Mouse (Mus musculus): ENCODE data around the gene Ifi202b.
"Not testable (repeated sequence)": the region's sequence is repeated elsewhere in the genome, so short reads cannot be mapped to it uniquely, and the experiment has no call there.

Gene Ifi202b

GRCm38 (mm10) chr1:173982694-173983305 lies at the start of gene Ifi202b:
TSS of gene Ifi202b (minus strand) at chr1:173982744.
- not testable (repeated sequence) for DNase-seq (ENCODE audit: low spot score)

GRCm38 (mm10) chr1:174031698-174032097 lies 49.2 kb upstream of the Ifi202b start, which contains the start of gene Ifi205:
TSS of gene Ifi205 (minus strand) at chr1:174031810.
- DNase-seq (ENCODE audit: low spot score), result no peak

GRCm38 (mm10) chr1:174007050-174007449 lies 24.5 kb upstream of the Ifi202b start:
- not testable (repeated sequence) for DNase-seq (ENCODE audit: low spot score)

- not testable (repeated sequence) for DNase-seq (ENCODE audit: low spot score)
These were observed 22.0 kb upstream of the Ifi202b start for GRCm38 (mm10) chr1:174004352-174005109.

- no peak for DNase-seq (ENCODE audit: low spot score)
These were observed 12.5 kb upstream of the Ifi202b start for GRCm38 (mm10) chr1:173995003-173995402.

- DNase-seq (ENCODE audit: low spot score), result not testable (repeated sequence)
These were observed 1.5 kb downstream of the Ifi202b start for GRCm38 (mm10) chr1:173981038-173981437.

- no peak for DNase-seq (ENCODE audit: low spot score)
These were observed 4.9 kb downstream of the Ifi202b start for GRCm38 (mm10) chr1:173977622-173978021.

GRCm38 (mm10) chr1:173973111-173973510 lies 9.4 kb downstream of the Ifi202b start:
- DNase-seq (ENCODE audit: low spot score), result no peak

- not testable (repeated sequence) for DNase-seq (ENCODE audit: low spot score)
These were observed 21.1 kb downstream of the Ifi202b start for GRCm38 (mm10) chr1:173961491-173961890.

- not testable (repeated sequence) for DNase-seq (ENCODE audit: low spot score)
These were observed 22.5 kb downstream of the Ifi202b start for GRCm38 (mm10) chr1:173959998-173960397.

GRCm38 (mm10) chr1:173955839-173956527 lies 26.6 kb downstream of the Ifi202b start:
- not testable (repeated sequence) for DNase-seq (ENCODE audit: low spot score)

- DNase-seq (ENCODE audit: low spot score), result no peak
These were observed 27.3 kb downstream of the Ifi202b start for GRCm38 (mm10) chr1:173955071-173955796.

- DNase-seq (ENCODE audit: low spot score), result no peak
These were observed 29.0 kb downstream of the Ifi202b start for GRCm38 (mm10) chr1:173953563-173953962.

- not testable (repeated sequence) for DNase-seq (ENCODE audit: low spot score)
These were observed 33.5 kb downstream of the Ifi202b start for GRCm38 (mm10) chr1:173949044-173949443.

GRCm38 (mm10) chr1:173942780-173943066 lies 39.8 kb downstream of the Ifi202b start:
- DNase-seq (ENCODE audit: low spot score), result not testable (repeated sequence)

GRCm38 (mm10) chr1:173941924-173942779 lies 40.4 kb downstream of the Ifi202b start, which contains the start of the genes Mndal and Ifi203:
TSS of gene Mndal (minus strand) at chr1:173942491.
TSS of gene Ifi203 (minus strand) at chr1:173942672.
- DNase-seq (ENCODE audit: low spot score), result not testable (repeated sequence)

- not testable (repeated sequence) for DNase-seq (ENCODE audit: low spot score)
These were observed 41.0 kb downstream of the Ifi202b start for GRCm38 (mm10) chr1:173941522-173941921.

GRCm38 (mm10) chr1:173919279-173919678 lies 63.3 kb downstream of the Ifi202b start:
- not testable (repeated sequence) for DNase-seq (ENCODE audit: low spot score)

GRCm38 (mm10) chr1:173914559-173914958 lies 68.0 kb downstream of the Ifi202b start:
- DNase-seq (ENCODE audit: low spot score), result no peak

GRCm38 (mm10) chr1:173913256-173913791 lies 69.2 kb downstream of the Ifi202b start:
- not testable (repeated sequence) for DNase-seq (ENCODE audit: low spot score)
